Mouse (Mus musculus) CD4-positive, CD25-positive, alpha-beta regulatory T cell (primary cell): ENCODE results near the gene Gpbp1. TPM values are rescaled to one million over a fixed set of nuclear protein-coding genes. Genes with fewer than 3 reads are reported as not detected.

Experiments used
- polyA plus RNA-seq: library from polyadenylated mRNA; unstranded; fragments of 100-300 nt; shearing (Covaris generic); gene quantifications from one replicate; pipeline ENCODE4 v1.2.1, GENCODE M21; 2017

Gene Gpbp1
- 157 TPM for polyA plus RNA-seq

DNA sequence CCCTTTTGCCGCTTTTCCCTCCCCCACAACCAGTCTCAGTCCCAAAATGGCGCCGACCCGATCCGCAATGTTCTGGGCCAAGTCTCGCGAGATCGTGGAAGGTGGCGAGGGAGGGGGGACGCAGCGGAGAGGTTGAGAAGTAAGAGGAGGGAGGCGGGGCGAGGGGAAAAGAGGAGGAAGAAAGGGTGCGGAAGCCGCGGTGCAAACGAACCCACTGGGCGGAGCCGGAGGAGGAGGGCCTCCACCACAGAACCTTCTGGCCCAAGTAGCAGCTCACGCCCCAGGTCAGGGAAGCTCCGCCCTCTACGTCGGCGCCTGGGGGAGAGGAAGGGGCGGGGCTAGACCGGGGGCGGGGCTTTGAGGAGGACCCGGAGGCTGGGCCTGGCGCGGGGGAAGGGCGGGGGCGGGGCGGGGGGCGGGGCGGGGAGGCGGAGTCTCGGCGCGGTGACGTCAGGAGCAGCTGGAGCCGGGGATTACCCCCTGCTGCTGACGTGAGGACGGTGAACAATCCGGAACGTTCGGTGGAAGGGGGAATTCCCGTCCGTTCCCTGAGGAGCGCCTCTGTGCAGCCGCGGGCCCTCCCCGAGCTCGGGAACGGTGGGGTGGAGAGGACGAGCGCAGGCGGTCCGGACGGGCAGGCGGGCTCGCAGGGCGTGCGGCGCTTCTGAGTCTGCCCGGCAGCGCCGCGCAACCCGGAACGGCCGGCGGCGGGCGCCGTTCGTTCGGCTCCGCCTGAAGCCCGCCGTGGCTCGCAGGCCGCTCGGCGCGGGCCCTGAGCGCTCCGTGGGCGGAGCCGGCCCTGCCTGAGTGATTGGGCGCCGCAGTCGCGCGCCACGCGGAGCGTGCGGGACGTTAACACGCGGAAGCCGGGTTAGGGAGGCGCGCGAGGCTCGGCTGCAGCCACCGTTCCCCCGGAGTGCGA, at the start of gene Gpbp1:
Gene Gpbp1 (minus strand): TSS at position 310 of the 922 bp plus-strand sequence.

Other genes starting within 250 kb of the Gpbp1 start
- gene Actbl2, start 235.1 kb downstream of the Gpbp1 start, polyA plus RNA-seq: not detected
- gene Gm49496, start 59.8 kb upstream of the Gpbp1 start, polyA plus RNA-seq: not detected
- not detected for gene Gm10198, start 102.7 kb upstream of the Gpbp1 start, polyA plus RNA-seq
- 11.9 TPM for gene Mier3, start 190.9 kb upstream of the Gpbp1 start, polyA plus RNA-seq